Mouse (Mus musculus): ENCODE measurements at regions not wholly inside any gene's neighbourhood (a gene's known extent, or its start where the extent isn't known, plus 50 kb on each side); places are given as distances from the start of the nearest gene placed in this dataset.

DNA sequence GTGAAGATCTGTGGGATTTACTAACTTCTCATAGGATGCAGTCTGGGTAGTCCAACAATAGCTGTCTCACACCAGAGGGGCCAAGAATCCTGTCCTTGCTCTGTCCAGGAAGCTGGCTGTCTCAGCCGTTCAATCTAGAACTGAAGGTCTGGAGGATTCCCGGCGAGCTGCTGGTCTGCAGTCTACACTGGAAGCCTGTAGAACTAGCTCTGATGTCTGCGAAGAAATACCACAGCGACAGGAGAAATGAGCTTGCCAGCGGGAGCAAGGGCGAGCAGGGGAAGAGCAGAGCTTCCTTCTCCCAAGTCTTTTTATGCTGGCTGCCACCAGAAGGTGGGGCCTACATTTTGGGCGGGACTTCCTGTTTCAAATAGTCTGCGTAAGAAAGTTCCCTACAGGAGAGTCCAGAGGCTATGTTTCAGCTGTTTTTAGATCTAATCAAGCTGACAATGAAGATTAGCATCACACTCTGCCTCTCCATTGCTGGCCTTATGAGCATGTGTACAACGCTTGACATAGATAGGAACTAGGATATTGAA lies 111.9 kb upstream of the Eef2kmt start:
- in situ Hi-C loops (cut with MboI; ENCODE audit: low pct_unique_long_range_greater_than_20kb in 1 of 2, low sequenced_read_pairs in 2 of 2, unreplicated experiment in 1 of 2) = no loop called here

DNA sequence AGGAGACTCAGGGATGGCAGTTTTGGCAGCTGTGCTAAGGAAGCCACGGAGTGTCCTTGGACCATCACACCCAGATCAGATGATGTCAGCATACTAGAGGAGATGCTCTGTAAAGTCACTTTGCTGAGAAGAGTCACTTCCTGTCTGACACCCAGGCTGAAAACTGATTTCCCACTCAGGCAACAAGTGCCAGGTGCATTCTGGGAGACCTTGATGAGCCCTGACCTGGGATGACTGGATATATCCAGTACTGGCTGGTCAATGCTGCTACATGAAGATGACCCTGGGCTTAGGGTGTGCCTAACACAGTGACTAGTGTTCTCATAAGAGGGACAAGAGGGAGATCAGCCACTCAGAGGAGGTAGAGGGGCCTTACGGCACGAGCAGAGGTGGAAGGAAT lies 110.2 kb upstream of the Eef2kmt start:
- in situ Hi-C loops (cut with MboI; ENCODE audit: low pct_unique_long_range_greater_than_20kb in 1 of 2, low sequenced_read_pairs in 2 of 2, unreplicated experiment in 1 of 2) = no loop called here

- in situ Hi-C loops (cut with MboI; ENCODE audit: low pct_unique_long_range_greater_than_20kb in 1 of 2, low sequenced_read_pairs in 2 of 2, unreplicated experiment in 1 of 2) = no loop called here
These were observed 107.3 kb upstream of the Eef2kmt start for GRCm38 (mm10) chr16:5363007-5363570.

GRCm38 (mm10) chr16:5359193-5359592 lies 103.4 kb upstream of the Eef2kmt start:
- in situ Hi-C loops (cut with MboI; ENCODE audit: low pct_unique_long_range_greater_than_20kb in 1 of 2, low sequenced_read_pairs in 2 of 2, unreplicated experiment in 1 of 2) = no loop called here

DNA sequence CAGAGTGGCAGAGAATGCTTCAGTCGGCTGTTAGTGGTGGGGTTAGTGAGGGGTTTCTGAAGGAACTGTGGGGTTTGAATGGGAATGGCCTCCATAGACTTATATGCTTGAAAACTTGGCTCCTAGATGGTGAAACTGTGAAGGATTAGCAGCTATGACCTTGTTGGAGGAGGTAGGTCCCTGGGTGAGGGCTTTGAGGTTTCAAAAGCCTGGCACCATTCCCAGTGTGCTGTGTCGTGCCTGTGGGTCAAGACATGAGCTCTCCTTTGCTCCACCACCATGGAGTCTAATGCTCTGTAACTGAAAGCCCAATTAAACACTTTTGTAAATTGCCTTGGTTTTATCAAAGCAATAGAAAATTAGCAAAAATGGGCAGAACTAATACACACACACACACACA lies 98.1 kb upstream of the Eef2kmt start:
- in situ Hi-C loops (cut with MboI; ENCODE audit: low pct_unique_long_range_greater_than_20kb in 1 of 2, low sequenced_read_pairs in 2 of 2, unreplicated experiment in 1 of 2) = no loop called here

- in situ Hi-C loops (cut with MboI; ENCODE audit: low pct_unique_long_range_greater_than_20kb in 1 of 2, low sequenced_read_pairs in 2 of 2, unreplicated experiment in 1 of 2) = no loop called here
These were observed 96.2 kb upstream of the Eef2kmt start for GRCm38 (mm10) chr16:5351890-5352571.

DNA sequence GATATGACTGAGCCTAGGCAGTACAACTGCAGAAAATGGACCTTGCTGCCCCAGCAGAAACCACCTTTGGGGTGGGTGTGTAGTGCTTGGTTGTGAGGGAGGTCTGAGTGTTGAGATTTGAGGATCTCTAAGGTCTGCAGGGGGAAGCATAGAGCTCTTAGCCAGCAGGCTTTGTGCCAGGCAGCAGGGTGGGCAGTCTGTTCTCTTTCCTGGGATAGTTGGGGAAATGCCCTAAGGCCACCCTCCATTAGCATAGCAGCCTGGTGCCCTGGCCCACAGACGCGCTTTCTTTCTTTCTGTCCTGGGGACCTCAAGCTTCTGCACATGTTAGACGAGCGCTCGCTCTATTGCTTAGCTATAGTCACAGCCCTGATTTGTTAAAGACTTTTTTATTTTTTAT lies 91.4 kb upstream of the Eef2kmt start:
- in situ Hi-C loops (cut with MboI; ENCODE audit: low pct_unique_long_range_greater_than_20kb in 1 of 2, low sequenced_read_pairs in 2 of 2, unreplicated experiment in 1 of 2) = no loop called here

DNA sequence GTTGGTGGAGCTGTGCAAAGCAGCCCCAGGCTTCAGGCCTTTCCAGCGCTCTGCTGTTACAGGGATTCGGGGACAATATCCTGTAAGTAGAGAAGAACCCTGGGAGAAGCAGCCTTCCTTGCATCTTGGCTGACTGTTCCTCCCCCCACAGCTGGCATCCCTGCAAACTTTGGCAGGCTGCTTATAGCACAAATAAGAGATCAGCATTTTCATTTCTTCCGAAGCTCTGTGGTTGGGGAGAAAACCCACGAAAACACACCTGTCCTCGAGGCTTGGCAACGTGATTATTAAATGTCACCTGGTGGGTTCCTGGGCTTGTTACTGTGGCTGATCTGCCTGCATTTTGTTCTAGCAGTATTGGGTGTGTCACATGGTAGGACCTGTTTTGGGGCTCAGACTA lies 86.5 kb upstream of the Eef2kmt start:
- in situ Hi-C loops (cut with MboI; ENCODE audit: low pct_unique_long_range_greater_than_20kb in 1 of 2, low sequenced_read_pairs in 2 of 2, unreplicated experiment in 1 of 2) = no loop called here

DNA sequence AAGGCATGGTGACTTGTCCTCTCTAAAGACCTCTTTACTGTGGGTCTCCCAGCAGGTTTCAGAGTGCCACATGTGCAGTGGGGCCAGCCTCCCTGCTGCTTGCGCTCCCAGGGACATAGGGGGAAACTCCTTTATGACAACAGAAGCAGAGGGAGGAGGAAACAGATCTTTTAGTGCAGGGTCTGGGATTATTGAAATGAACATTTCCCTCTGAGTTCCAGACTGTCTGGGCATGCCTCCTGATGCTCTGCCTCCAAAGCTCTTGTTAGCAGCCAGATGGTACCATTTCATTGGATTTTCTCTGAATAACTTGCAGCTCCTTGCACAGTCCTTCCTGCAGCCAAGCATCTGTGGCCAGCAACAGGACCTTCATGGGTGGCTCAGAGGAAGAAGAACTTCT lies 60.5 kb upstream of the Eef2kmt start:
- in situ Hi-C loops (cut with MboI; ENCODE audit: low pct_unique_long_range_greater_than_20kb in 1 of 2, low sequenced_read_pairs in 2 of 2, unreplicated experiment in 1 of 2) = no loop called here

GRCm38 (mm10) chr16:5313261-5313660 lies 57.5 kb upstream of the Eef2kmt start:
- in situ Hi-C loops (cut with MboI; ENCODE audit: low pct_unique_long_range_greater_than_20kb in 1 of 2, low sequenced_read_pairs in 2 of 2, unreplicated experiment in 1 of 2) = loop anchor here in 1 of 2 experiments (5.0 kb wide), 1 partner anchor 99 kb away; no protein-coding TSS in a partner anchor

- in situ Hi-C loops (cut with MboI; ENCODE audit: low pct_unique_long_range_greater_than_20kb in 1 of 2, low sequenced_read_pairs in 2 of 2, unreplicated experiment in 1 of 2) = loop anchor here in 1 of 2 experiments (5.0 kb wide), 1 partner anchor 101 kb away; no protein-coding TSS in a partner anchor
These were observed 55.7 kb upstream of the Eef2kmt start for GRCm38 (mm10) chr16:5311456-5311855.

GRCm38 (mm10) chr16:5310736-5311135 lies 55.0 kb upstream of the Eef2kmt start:
- in situ Hi-C loops (cut with MboI; ENCODE audit: low pct_unique_long_range_greater_than_20kb in 1 of 2, low sequenced_read_pairs in 2 of 2, unreplicated experiment in 1 of 2) = loop anchor here in 1 of 2 experiments (5.0 kb wide), 1 partner anchor 102 kb away; no protein-coding TSS in a partner anchor

GRCm38 (mm10) chr16:5307761-5308160 lies 52.0 kb upstream of the Eef2kmt start:
- in situ Hi-C loops (cut with MboI; ENCODE audit: low pct_unique_long_range_greater_than_20kb in 1 of 2, low sequenced_read_pairs in 2 of 2, unreplicated experiment in 1 of 2) = no loop called here

GRCm38 (mm10) chr16:5307249-5307605 lies 51.4 kb upstream of the Eef2kmt start:
- in situ Hi-C loops (cut with MboI; ENCODE audit: low pct_unique_long_range_greater_than_20kb in 1 of 2, low sequenced_read_pairs in 2 of 2, unreplicated experiment in 1 of 2) = no loop called here

DNA sequence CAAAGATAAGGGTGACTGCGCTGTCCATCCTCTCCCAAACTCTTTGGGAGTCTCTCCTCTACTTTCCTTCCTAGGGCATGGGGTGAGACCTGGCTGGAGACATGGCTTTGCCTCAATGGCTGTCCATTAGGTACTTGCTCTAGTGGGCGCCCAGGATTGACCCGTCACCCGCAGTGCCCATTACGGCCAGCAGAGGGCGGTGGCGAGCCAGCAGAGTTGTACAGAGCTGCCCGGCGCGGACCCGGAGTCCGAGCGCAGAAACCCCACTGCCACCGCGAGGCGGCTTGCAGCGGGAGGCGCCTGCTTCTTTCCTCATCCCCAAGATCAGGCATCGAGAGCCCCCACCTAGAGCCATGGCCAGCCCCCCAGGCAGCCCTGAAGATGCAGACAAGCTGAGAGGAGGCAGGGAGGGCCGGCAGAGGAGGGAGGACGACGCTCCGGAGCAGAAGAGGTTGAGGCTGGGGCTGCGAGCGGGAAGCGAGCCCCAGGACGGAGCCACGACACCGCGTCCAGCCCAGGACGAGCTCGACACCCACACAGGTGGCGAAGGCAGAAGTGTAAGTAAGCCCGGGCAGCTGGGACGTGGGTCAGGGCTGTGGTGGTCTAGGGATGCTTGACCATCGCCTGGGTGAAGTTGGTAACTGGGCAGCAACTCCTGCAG lies 50.9 kb upstream of the Eef2kmt start:
- in situ Hi-C loops (cut with MboI; ENCODE audit: low pct_unique_long_range_greater_than_20kb in 1 of 2, low sequenced_read_pairs in 2 of 2, unreplicated experiment in 1 of 2) = no loop called here

Data from mouse embryonic stem cell (cell line).